Mouse (Mus musculus) layer of hippocampus, adult 9-10 months (tissue): ENCODE measurements around the gene Vmn1r199.

Experiments
- DNase-seq: peaks from one replicate; pipeline ENCODE4 v3.0.0; 2022; ENCODE audit warnings: low spot score

Gene Vmn1r199

DNA sequence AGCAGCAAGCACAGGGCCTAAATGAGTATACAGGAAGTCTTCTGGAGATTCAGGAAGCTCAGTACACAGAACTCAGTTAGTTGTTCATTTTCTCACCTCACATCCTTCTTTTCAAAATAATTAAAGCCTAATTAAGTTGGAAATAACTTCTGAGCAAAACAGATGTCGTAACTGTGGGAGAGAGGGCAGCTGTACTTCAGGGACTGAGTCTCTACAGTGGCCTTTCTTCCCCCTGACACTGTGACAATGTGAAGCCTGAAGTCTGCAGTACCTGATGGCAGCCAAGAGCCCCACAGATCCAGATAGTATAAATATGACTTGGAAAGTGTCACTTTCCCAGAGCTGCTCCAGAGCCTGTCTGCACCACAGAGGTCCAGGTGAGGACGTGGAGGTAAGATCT lies at the start of gene Vmn1r199:
TSS of gene Vmn1r199 (plus strand) at position 301 of the 400 bp plus-strand sequence.
- DNase-seq = no peak

GRCm38 (mm10) chr13:22333269-22333668 lies 46.3 kb upstream of the Vmn1r199 start:
- DNase-seq = no peak

- DNase-seq = no peak
These were observed 44.1 kb upstream of the Vmn1r199 start for GRCm38 (mm10) chr13:22335565-22335964.

- no peak for DNase-seq
These were observed 29.6 kb upstream of the Vmn1r199 start, which contains the start of gene Vmn1r198 for GRCm38 (mm10) chr13:22350064-22350463. Gene Vmn1r198 (plus strand): TSS chr13:22350364.

DNA sequence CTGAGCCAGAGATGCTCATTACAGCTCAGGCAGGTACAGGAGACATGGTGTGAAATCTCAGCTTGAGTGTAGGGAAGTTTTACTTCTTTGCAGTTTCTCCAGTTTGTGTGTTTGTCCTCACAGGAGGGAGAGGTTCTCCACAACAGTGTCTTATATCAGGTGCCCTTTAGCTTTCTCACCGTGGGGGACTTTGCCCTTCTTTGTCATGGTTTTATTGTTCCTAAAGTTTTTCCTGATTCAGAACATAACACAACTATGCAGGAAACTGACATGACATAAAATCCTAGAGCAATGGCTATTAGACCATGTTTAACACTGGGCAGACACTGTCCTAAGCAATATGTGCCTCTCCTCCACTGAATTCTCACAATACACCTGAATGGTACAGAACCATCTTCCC lies 28.8 kb upstream of the Vmn1r199 start:
- DNase-seq = no peak

DNA sequence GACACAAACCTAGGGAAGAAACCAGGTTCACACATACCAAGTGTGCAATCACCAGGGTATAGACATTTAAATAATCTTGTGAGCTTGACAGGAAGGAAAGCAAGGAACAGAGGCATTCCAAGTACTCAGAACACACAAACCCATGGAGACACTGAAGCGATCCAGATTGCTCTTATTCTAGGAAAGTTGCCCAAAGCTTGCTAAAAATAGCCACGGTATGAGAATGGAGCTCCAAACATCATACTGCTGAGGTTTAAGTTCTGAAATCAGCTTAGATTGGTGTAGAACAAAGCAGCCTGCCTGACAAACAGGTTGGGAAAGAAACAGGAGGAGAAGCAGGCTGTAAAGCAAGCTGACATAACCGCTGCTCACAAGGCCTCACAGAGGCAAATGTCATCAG lies 1.5 kb downstream of the Vmn1r199 start:
- peak; percentile 39 for DNase-seq

DNA sequence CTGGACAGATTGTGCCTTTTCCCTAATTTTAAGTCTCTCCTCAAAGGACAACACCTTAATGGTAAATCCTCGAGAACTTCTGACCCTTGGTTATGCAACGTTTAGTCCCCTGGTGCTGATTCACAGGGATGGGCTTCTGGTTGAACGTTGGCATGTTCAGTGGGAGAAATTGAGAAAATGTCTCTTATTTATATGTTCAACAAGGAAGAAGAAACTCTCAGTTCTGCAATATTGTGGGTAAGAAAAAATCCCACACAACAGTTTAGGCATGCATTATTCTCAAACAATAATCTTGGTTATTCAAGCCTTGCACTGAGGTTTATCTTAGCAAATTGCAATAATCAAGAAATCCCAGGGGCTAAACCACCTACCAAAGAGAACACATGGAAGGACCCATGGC lies 3.8 kb downstream of the Vmn1r199 start:
- DNase-seq = no peak

- DNase-seq = no peak
These were observed 7.4 kb downstream of the Vmn1r199 start for GRCm38 (mm10) chr13:22387050-22387449.

- no peak for DNase-seq
These were observed 10.5 kb downstream of the Vmn1r199 start, which contains the start of gene Vmn1r200 for GRCm38 (mm10) chr13:22390073-22390472. Gene Vmn1r200 (plus strand): TSS chr13:22390373.

GRCm38 (mm10) chr13:22402978-22403377 lies 23.4 kb downstream of the Vmn1r199 start:
- no peak for DNase-seq
